In the genomic region with DNA sequence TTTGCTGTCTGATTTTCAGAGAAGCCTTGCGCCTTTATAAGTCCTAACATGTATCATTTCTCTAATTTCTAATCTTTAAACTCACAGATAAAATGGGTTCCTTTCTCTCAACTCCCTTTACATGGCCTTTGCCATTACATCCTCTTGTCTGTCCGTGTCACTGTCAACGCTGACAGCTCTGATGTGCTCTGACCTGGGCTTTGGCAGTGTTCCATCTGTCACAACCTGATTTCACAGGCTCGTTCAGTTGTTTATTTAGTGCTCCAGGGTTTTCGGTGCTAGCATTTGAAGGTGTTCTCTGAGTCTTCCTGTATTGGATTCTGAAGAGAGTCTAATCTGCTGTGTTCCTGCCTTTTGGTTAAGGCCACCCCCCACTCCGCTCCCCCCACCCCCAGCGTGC, we compare ENCODE assay signal across 22 mouse cellular contexts. TPM values are rescaled to one million over a fixed set of nuclear protein-coding genes. Genes with fewer than 3 reads are reported as not detected.
DNase-seq lines count a peak whose midpoint lies in the region; ATAC-seq and TF ChIP-seq lines count a peak whose summit lies in the region.
"Had no signal": no experiment of that assay in that cellular context is flagged by ENCODE, and none has a peak within 500 bp of the region (broad histone marks: within the 10 kb centered on the region; RNA-seq: fewer than 3 reads in every experiment).

No protein-coding gene starts in this region.

- H3K27me3 ChIP-seq in heart, embryonic 13.5 days (replicated peaks) = no peaks in the 10 kb centered on the region
- H3K27me3 ChIP-seq in neural tube, embryonic 13.5 days = no peaks in the 10 kb centered on the region
- H3K27me3 ChIP-seq in stomach, postnatal 0 days (ENCODE audit: control insufficient read depth, insufficient read depth, low read length) = no peaks in the 10 kb centered on the region
- H3K27me3 ChIP-seq: forebrain, embryonic 15.5 days; hindbrain, embryonic 12.5 days; kidney, embryonic 15.5 days; lung, embryonic 15.5 days; midbrain, embryonic 15.5 days; stomach, embryonic 15.5 days had no signal

- no peaks in the 10 kb centered on the region for H3K36me3 ChIP-seq in heart, embryonic 13.5 days
- no peaks in the 10 kb centered on the region for H3K36me3 ChIP-seq in neural tube, embryonic 13.5 days
- no peaks in the 10 kb centered on the region for H3K36me3 ChIP-seq in stomach, postnatal 0 days (ENCODE audit: control insufficient read depth, insufficient read depth, low read length)
- H3K36me3 ChIP-seq: forebrain, embryonic 15.5 days; hindbrain, embryonic 12.5 days; kidney, embryonic 15.5 days; lung, embryonic 15.5 days; midbrain, embryonic 15.5 days; stomach, embryonic 15.5 days had no signal

- peak overlapping the region; percentile 51; the same call in 1 of the 2 replicates for H3K9ac ChIP-seq in heart, embryonic 13.5 days
- H3K9ac ChIP-seq in neural tube, embryonic 13.5 days = 0 out of 2 replicates have a peak overlapping the region, but pooled peaks have one; percentile 17
- H3K9ac ChIP-seq in stomach, postnatal 0 days (ENCODE audit: low read length) = no peak overlapping the region
- H3K9ac ChIP-seq: forebrain, embryonic 15.5 days; hindbrain, embryonic 12.5 days; kidney, embryonic 15.5 days; lung, embryonic 15.5 days; midbrain, embryonic 15.5 days; stomach, embryonic 15.5 days had no signal

- WGBS in heart, embryonic 13.5 days = 24% methylated on average over 7 of the region's 7 CpGs
- WGBS in neural tube, embryonic 13.5 days = 74% methylated on average over 7 of the region's 7 CpGs
- 42% methylated on average over 7 of the region's 7 CpGs for WGBS in stomach, postnatal 0 days

- TF ChIP-seq CTCF in stomach, postnatal 0 days (IDR thresholded peaks at IDR 0.05; ENCODE audit: low read depth) = no peak

- intact Hi-C loops in heart, postnatal 25 days (cut with DNase I) = no loop called here

- no peak for ATAC-seq in heart, embryonic 13.5 days (ENCODE audit: extremely low read depth, insufficient number of reproducible peaks, low FRiP score, low TSS enrichment)
- ATAC-seq in neural tube, embryonic 13.5 days (ENCODE audit: low read depth) = no peak
- ATAC-seq in stomach, postnatal 0 days (ENCODE audit: low FRiP score, low TSS enrichment) = no peak
- ATAC-seq: activated CD4-positive, CD25-positive, alpha-beta regulatory T cell, adult 4 months; forebrain, embryonic 15.5 days; midbrain, embryonic 15.5 days had no signal

- no peak overlapping the region for H3K4me3 ChIP-seq in heart, embryonic 13.5 days
- H3K4me3 ChIP-seq in neural tube, embryonic 13.5 days = no peak overlapping the region
- H3K4me3 ChIP-seq in stomach, postnatal 0 days (ENCODE audit: low read depth, low read length) = no peak overlapping the region
- H3K4me3 ChIP-seq: forebrain, embryonic 15.5 days; hindbrain, embryonic 12.5 days; kidney, embryonic 15.5 days; lung, embryonic 15.5 days; midbrain, embryonic 15.5 days; stomach, embryonic 15.5 days had no signal

- H3K4me2 ChIP-seq in heart, embryonic 13.5 days = no peak overlapping the region
- no peak overlapping the region for H3K4me2 ChIP-seq in neural tube, embryonic 13.5 days
- H3K4me2 ChIP-seq in stomach, postnatal 0 days (replicated peaks; ENCODE audit: low read depth) = no peak overlapping the region
- H3K4me2 ChIP-seq: forebrain, embryonic 15.5 days; hindbrain, embryonic 12.5 days; kidney, embryonic 15.5 days; lung, embryonic 15.5 days; midbrain, embryonic 15.5 days; stomach, embryonic 15.5 days had no signal

- H3K27ac ChIP-seq in heart, embryonic 13.5 days (replicated peaks) = peak overlapping the region; percentile 73
- H3K27ac ChIP-seq in neural tube, embryonic 13.5 days (replicated peaks) = no peak overlapping the region
- no peak overlapping the region for H3K27ac ChIP-seq in stomach, postnatal 0 days (replicated peaks)
- H3K27ac ChIP-seq: forebrain, embryonic 15.5 days; hindbrain, embryonic 12.5 days; kidney, embryonic 15.5 days; lung, embryonic 15.5 days; midbrain, embryonic 15.5 days; stomach, embryonic 15.5 days had no signal

- TF ChIP-seq EP300 in stomach, postnatal 0 days (optimal IDR thresholded peaks at IDR 0.05) = no peak

- peak; percentile 15 for DNase-seq in cerebellum, adult 11-12 months
- DNase-seq in cerebellum, adult 11 months = no peak
- DNase-seq in heart, postnatal 25 days (ENCODE audit: low spot score) = no peak
- DNase-seq in neural tube, embryonic 10.5 days (ENCODE audit: extremely low spot score, low spot score) = no peak
- DNase-seq in stomach, postnatal 0 days (ENCODE audit: low spot score) = peak; percentile 12
- no peak for DNase-seq in gastrocnemius, postnatal 4 days (ENCODE audit: low spot score in 2 of 2)
- DNase-seq: adrenal gland, adult 8-10 months; cerebellum, adult 8-10 months; gastrocnemius, postnatal 14 days; kidney, adult 11 months; kidney, postnatal 4 days; lung, postnatal 4 days had no signal

- H3K4me1 ChIP-seq in heart, embryonic 13.5 days = peaks cover 28% of the 10 kb centered on the region
- peaks cover 8% of the 10 kb centered on the region; the same call in 1 of the 2 replicates for H3K4me1 ChIP-seq in neural tube, embryonic 13.5 days (replicated peaks)
- no peaks in the 10 kb centered on the region for H3K4me1 ChIP-seq in stomach, postnatal 0 days (replicated peaks; ENCODE audit: control insufficient read depth, insufficient read depth)
- H3K4me1 ChIP-seq: stomach, embryonic 15.5 days had no signal

- H3K9me3 ChIP-seq in heart, embryonic 13.5 days = no peaks in the 10 kb centered on the region
- no peaks in the 10 kb centered on the region for H3K9me3 ChIP-seq in neural tube, embryonic 13.5 days
- H3K9me3 ChIP-seq in stomach, postnatal 0 days (ENCODE audit: control insufficient read depth, low read length) = no peaks in the 10 kb centered on the region
- H3K9me3 ChIP-seq: forebrain, embryonic 15.5 days; hindbrain, embryonic 12.5 days; kidney, embryonic 15.5 days; lung, embryonic 15.5 days; midbrain, embryonic 15.5 days; stomach, embryonic 15.5 days had no signal

RNA-seq across cellular contexts. Expression of gene Wipf3, which starts 14.7 kb away (rescaled TPM):
- polyA plus RNA-seq in heart, embryonic 13.5 days (2015; fragmentation: Nextera tagmentation; extraction: Ambion mirVana) = 4.4 and 4.5 TPM in 2 replicates
- 10 to 100 TPM; 29.9 to 42.3 TPM for total RNA-seq in heart, postnatal 25 days (2021)
- polyA plus RNA-seq in neural tube, embryonic 13.5 days (2015; fragmentation: Nextera tagmentation; extraction: Ambion mirVana) = 2.3 and 3.1 TPM in 2 replicates
- polyA plus RNA-seq in stomach, postnatal 0 days (2015; fragmentation: Nextera tagmentation; extraction: Ambion mirVana) = 0.32 and 0.52 TPM in 2 replicates
- 1 to 10 TPM; 7.1 to 7.5 TPM for total RNA-seq in gastrocnemius, postnatal 4 days (2021)
- total RNA-seq: megakaryocyte-erythroid progenitor cell, adult 5-6 weeks had no signal
- polyA plus RNA-seq: activated CD4-positive, CD25-positive, alpha-beta regulatory T cell, adult 4 months had no signal

Comparison
In these comparisons a context has a peak if more than half of its experiments do, and no peak if none do; other contexts are left out.
1. DNase-seq: peak in cerebellum, adult 11-12 months (single experiment) and stomach, postnatal 0 days (single experiment); none in cerebellum, adult 11 months (single experiment), heart, postnatal 25 days (single experiment), neural tube, embryonic 10.5 days (single experiment) and gastrocnemius, postnatal 4 days (0 of 2).